Mouse (Mus musculus) neural tube, embryonic 11.5 days (tissue): ENCODE measurements at regions not wholly inside any gene's neighbourhood (a gene's known extent, or its start where the extent isn't known, plus 50 kb on each side); places are given as distances from the start of the nearest gene placed in this dataset.

ENCODE experiments used
- ATAC-seq: fragments of 200-750 bp; cut with Nextera tagmentation; 2 replicates; pipeline ENCODE4 v1.8.0; 2017; ENCODE audit warnings: moderate number of reproducible peaks, mild to moderate bottlenecking, moderate TSS enrichment, moderate library complexity; ENCODE audit not compliant: insufficient read depth, low FRiP score, low TSS enrichment
- DNase-seq: peaks from one replicate; pipeline ENCODE4 v3.0.0-alpha.2; 2015; ENCODE audit warnings: low spot score
- H3K27ac ChIP-seq: fragments of 300-500 bp; sonication (generic); 2 replicates; pipeline ENCODE4 v1.5.1; 2014; ENCODE audit warnings: low read depth, mild to moderate bottlenecking, low read length
- H3K27me3 ChIP-seq: fragments of 300-500 bp; sonication (generic); 2 replicates; pipeline ENCODE4 v1.6.1; 2014; ENCODE audit warnings: mild to moderate bottlenecking, low read length, mixed read lengths; ENCODE audit not compliant: control insufficient read depth, insufficient read depth
- H3K36me3 ChIP-seq: fragments of 300-500 bp; sonication (generic); 2 replicates; pipeline ENCODE4 v1.6.1; 2014; ENCODE audit warnings: mild to moderate bottlenecking, low read length, moderate library complexity, mixed read lengths; ENCODE audit not compliant: control insufficient read depth, insufficient read depth
- H3K4me1 ChIP-seq: fragments of 300-500 bp; sonication (generic); 2 replicates; pipeline ENCODE4 v1.6.1; 2014; ENCODE audit warnings: low read length, mixed read lengths; ENCODE audit not compliant: control insufficient read depth, insufficient read depth
- H3K4me2 ChIP-seq: fragments of 300-500 bp; sonication (generic); 2 replicates; pipeline ENCODE4 v1.6.1; 2014; ENCODE audit warnings: low read depth, mild to moderate bottlenecking, moderate library complexity
- H3K4me3 ChIP-seq: fragments of 300-500 bp; sonication (generic); 2 replicates; pipeline ENCODE4 v1.5.1; 2014; ENCODE audit warnings: low read depth, low read length
- H3K9ac ChIP-seq: fragments of 300-500 bp; sonication (generic); 2 replicates; pipeline ENCODE4 v1.6.1; 2014; ENCODE audit warnings: mild to moderate bottlenecking, low read length
- H3K9me3 ChIP-seq: fragments of 300-500 bp; sonication (generic); 2 replicates; pipeline ENCODE4 v1.6.1; 2016; ENCODE audit warnings: low read length; ENCODE audit not compliant: control insufficient read depth
- WGBS: fragments of 180-500 bp; shearing (Covaris S2); extraction: QIAGEN DNeasy Blood & Tissue Kit; methylation state at CpG from one replicate; pipeline ENCODE4 v1.1.7; 2014; 5-methylcytosine and 5-hydroxymethylcytosine counted together

GRCm38 (mm10) chr16:54592643-54593042 is 705.1 kb downstream of the Zpld1 start:
- Histone ChIP-seq H3K4me2 (no peak overlapping the region), H3K27ac (no peak overlapping the region), H3K9ac (no peak overlapping the region), H3K4me3 (no peak overlapping the region), H3K27me3 (no peaks in the 10 kb centered on the region), H3K9me3 (no peaks in the 10 kb centered on the region), H3K36me3 (no peaks in the 10 kb centered on the region), H3K4me1 (no peaks in the 10 kb centered on the region)
- 58% methylated on average over 2 of the region's 2 CpGs for WGBS
- no peak for ATAC-seq
- DNase-seq, result no peak
